Mouse (Mus musculus): ENCODE data around the gene U90926. TPM values are rescaled to one million over a fixed set of nuclear protein-coding genes. Genes with fewer than 3 reads are reported as not detected.

U90926 gene
- polyA plus RNA-seq (2015; fragmentation: Nextera tagmentation; extraction: Ambion mirVana) = 0.48 and 0.63 TPM in 2 replicates

- no peak for DNase-seq (ENCODE audit: low spot score)
Measured at GRCm38 (mm10) chr5:92215308-92215707, at the start of gene U90926. Gene U90926, minus strand, starts transcription at chr5:92215408.

GRCm38 (mm10) chr5:92263761-92264359 lies 48.7 kb upstream of the U90926 start:
- no peak for DNase-seq (ENCODE audit: low spot score)

- no peak for DNase-seq (ENCODE audit: low spot score)
Measured at GRCm38 (mm10) chr5:92262646-92263045, 47.4 kb upstream of the U90926 start.

- DNase-seq (ENCODE audit: low spot score) = no peak
Measured at GRCm38 (mm10) chr5:92256218-92256617, 41.0 kb upstream of the U90926 start, which contains the start of gene Ppef2. Gene Ppef2, minus strand, starts transcription at chr5:92256278.

GRCm38 (mm10) chr5:92254476-92254875 lies 39.3 kb upstream of the U90926 start:
- DNase-seq (ENCODE audit: low spot score) = no peak

- no peak for DNase-seq (ENCODE audit: low spot score)
Measured at GRCm38 (mm10) chr5:92252797-92253343, 37.7 kb upstream of the U90926 start.

- no peak for DNase-seq (ENCODE audit: low spot score)
Measured at GRCm38 (mm10) chr5:92252031-92252430, 36.8 kb upstream of the U90926 start.

- DNase-seq (ENCODE audit: low spot score) = no peak
Measured at GRCm38 (mm10) chr5:92248614-92249013, 33.4 kb upstream of the U90926 start.

GRCm38 (mm10) chr5:92245483-92245882 lies 30.3 kb upstream of the U90926 start:
- peak; percentile 76 for DNase-seq (ENCODE audit: low spot score)

- no peak for DNase-seq (ENCODE audit: low spot score)
Measured at GRCm38 (mm10) chr5:92244900-92245299, 29.7 kb upstream of the U90926 start.

- no peak for DNase-seq (ENCODE audit: low spot score)
Measured at GRCm38 (mm10) chr5:92240769-92241168, 25.6 kb upstream of the U90926 start.

GRCm38 (mm10) chr5:92239333-92240232 lies 24.4 kb upstream of the U90926 start:
- DNase-seq (ENCODE audit: low spot score) = peak; percentile 57

- DNase-seq (ENCODE audit: low spot score) = peak; percentile 59
Measured at GRCm38 (mm10) chr5:92234939-92235557, 19.8 kb upstream of the U90926 start.

- no peak for DNase-seq (ENCODE audit: low spot score)
Measured at GRCm38 (mm10) chr5:92233366-92233765, 18.2 kb upstream of the U90926 start.

- no peak for DNase-seq (ENCODE audit: low spot score)
Measured at GRCm38 (mm10) chr5:92231836-92232235, 16.6 kb upstream of the U90926 start.

- DNase-seq (ENCODE audit: low spot score) = peak; percentile 25
Measured at GRCm38 (mm10) chr5:92230306-92230705, 15.1 kb upstream of the U90926 start.

- DNase-seq (ENCODE audit: low spot score) = no peak
Measured at GRCm38 (mm10) chr5:92229514-92229913, 14.3 kb upstream of the U90926 start.

GRCm38 (mm10) chr5:92228776-92229175 lies 13.6 kb upstream of the U90926 start:
- DNase-seq (ENCODE audit: low spot score) = peak; percentile 15

- no peak for DNase-seq (ENCODE audit: low spot score)
Measured at GRCm38 (mm10) chr5:92227782-92228181, 12.6 kb upstream of the U90926 start.

GRCm38 (mm10) chr5:92220287-92220902 lies 5.2 kb upstream of the U90926 start:
- DNase-seq (ENCODE audit: low spot score) = no peak

GRCm38 (mm10) chr5:92219826-92220225 lies 4.6 kb upstream of the U90926 start:
- DNase-seq (ENCODE audit: low spot score) = no peak
